Mouse (Mus musculus): ENCODE measurements at regions not wholly inside any gene's neighbourhood (a gene's known extent, or its start where the extent isn't known, plus 50 kb on each side); places are given as distances from the start of the nearest gene placed in this dataset.
A peak's percentile ranks its signal among the peaks of the same experiment; 100 is the strongest.

DNA sequence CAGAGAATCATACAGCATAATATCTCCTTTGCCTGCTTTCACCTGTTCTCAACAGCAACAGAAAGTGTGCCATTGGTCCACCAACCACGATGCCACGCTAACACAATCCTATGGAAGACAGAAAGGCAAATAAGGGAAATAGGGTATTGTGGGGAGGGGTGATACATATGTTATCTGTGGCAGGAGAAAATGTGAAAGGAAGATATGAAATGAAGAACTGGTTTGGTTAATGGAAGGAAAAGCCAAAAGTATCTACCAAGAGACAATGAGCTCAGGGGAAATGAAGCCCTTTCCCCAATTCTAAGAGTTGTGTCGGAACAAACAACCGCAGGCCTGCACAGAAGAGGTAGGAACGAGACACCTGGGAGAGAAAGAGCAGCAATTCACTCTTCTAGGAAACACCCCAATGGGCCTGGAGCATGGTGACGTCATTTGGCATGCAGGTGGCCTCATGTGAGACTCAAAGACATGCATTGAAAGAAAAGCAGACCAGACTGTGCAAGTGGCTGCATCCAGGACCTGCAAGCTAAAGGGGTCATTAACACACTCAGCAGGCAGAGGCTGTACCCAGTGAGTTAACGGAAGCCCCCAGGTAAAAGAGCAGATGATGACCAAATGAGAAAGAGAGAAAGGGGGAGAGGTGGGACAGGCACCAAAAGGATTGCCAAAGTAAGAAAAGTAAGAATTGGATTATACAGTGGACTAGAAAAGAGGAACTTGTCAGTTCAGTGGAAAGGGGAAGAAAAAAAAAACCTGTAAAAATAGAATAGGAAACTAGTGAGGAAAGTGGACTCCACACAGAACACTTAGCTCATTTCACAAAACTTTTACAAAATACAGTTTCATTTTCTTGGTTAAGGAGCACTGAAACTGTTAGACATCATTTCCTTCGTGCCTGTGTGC lies 522.2 kb upstream of the Cited2 start:
- no peak for DNase-seq (ENCODE audit: low spot score in 2 of 2)

DNA sequence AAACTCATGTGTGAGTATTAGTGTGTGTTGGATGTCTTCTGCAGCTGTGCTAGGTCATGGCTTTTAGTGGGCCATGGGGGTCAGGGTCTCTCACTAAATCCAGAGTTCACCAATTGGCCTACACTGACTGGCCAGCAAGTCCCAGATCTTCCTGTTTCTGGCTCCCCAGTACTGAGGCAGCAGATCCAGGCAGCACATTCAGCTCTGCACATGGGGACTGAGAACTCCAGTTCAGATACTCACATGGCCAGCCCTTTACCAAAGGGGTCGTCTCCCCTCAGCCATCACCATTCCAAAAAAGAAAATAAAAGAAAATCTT lies 521.6 kb upstream of the Cited2 start:
- DNase-seq (ENCODE audit: low spot score in 2 of 2): no peak

DNA sequence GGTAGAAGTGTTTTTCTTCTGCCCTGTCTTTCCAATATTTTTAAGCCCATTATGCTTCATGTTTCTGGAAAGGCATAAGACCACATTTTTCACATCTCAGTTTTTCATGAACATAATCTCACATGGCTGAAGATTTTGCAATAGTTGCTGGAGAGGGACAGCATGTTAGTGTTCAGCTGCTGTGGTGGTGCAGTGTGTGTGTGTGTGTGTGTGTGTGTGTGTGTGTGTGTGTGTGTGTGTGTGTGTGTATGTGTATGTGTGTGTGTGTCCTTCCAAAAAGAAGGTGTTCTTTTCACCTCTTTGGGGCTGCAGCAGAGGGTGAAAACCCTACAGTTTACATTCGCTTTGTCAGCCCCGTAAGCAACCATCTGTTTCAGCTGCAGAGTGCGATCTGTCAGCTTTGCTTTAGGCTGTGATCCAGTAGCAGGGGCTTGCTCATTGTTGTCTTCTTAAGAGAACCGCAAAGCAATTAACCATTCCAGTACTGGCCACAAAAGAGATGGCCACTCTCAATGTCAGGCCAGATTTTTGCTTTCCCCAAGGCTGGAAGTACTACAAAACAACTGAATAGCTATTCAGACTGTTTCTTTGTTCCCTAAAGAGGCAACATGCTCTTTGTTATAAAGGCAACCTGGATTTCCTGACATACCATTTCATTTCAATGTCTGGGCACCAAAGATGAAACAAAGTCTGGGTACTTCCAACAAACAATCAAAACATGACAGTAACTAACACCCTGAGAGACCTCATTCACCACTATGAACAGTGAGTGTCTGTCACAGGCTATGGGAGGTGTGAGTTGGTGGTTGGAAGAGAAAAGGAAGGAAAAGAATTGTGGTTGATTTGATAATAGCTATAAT lies 520.2 kb upstream of the Cited2 start:
- peak in 1 of 2 experiments; percentile 7 for DNase-seq (ENCODE audit: low spot score in 2 of 2)

DNA sequence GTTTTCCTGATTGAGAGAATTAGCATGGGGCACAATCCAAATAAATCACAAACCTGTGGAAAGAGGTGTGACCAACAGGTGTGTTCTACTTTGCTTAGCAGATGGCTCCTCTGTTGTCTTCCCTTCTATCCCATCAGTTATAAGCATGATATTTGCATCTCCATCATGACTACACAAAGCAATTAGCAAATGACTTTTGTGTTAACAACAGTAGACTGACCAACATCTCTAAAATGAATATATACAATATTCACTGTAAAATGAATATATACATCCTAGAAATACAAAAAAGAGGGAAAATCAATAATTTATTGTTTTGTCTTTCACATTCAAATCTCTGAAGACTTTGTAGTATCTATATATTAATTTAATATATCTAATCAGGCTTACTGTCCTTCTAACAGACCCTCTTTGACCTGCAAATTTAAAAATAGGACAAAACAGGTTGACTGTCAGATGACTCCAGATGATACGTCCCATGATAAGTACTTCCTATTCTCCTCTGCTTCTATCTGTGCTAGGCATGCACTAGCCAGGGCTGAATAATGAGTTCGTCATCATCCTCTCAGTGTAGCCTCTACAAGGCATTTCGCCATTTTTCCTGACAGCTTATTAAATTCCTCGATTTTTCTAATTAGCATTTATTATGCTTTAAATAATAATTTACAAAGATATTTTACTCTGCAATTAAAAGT lies 519.5 kb upstream of the Cited2 start:
- DNase-seq (ENCODE audit: low spot score in 2 of 2): no peak

DNA sequence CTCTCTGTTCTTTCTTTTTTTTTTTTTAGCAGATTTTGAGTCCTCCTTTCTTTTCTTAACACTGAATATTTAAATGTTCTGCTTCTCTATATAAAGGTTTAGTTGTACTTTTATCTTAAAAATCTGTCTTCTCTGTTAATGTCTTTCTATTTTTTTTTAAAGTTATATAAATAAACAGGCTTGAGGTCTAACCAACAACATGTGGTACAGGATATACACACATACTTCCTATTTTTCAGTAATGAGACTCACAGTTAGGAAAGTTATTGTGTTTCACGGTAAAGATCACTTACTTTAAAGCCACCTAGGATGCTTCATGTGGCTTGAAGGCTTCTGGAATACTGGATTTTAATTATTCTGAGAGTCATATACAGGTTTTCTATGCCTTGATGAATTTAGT lies 518.9 kb upstream of the Cited2 start:
- DNase-seq (ENCODE audit: low spot score in 2 of 2): no peak

DNA sequence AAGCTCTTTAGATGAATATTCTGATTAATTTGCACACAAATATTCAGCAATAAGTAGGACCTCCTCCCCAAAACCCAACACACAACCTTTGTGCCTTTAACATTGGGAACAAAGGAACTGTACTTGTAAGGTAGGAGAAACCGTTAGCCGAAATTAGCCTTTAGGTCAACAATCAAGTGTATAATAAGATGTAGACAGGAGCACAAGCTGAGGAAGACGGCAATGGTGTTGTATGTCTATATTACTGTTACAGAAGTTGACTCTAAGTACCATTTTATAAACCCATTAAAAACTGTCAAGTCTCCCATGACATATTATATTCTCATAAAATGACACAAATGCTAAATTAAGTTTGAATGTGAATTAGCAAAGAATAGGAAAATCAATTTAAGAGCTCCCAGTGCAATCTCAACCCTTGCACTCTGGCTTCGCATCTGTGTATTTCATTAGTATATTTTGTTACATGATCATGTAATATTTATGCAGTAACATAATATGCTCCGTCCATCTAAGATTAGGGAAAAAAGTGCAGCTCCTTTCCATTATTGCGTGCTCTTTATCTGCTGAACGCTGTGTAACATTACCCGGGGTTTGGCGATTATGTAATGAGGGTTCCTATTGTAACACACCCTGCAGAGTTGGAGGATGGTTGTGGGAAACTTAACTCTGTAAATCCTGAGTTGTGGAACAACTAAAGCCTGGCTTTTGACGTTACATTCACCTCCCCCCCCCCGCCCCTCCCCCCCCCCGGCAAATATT lies 510.3 kb upstream of the Cited2 start:
- DNase-seq (ENCODE audit: low spot score in 2 of 2): no peak

DNA sequence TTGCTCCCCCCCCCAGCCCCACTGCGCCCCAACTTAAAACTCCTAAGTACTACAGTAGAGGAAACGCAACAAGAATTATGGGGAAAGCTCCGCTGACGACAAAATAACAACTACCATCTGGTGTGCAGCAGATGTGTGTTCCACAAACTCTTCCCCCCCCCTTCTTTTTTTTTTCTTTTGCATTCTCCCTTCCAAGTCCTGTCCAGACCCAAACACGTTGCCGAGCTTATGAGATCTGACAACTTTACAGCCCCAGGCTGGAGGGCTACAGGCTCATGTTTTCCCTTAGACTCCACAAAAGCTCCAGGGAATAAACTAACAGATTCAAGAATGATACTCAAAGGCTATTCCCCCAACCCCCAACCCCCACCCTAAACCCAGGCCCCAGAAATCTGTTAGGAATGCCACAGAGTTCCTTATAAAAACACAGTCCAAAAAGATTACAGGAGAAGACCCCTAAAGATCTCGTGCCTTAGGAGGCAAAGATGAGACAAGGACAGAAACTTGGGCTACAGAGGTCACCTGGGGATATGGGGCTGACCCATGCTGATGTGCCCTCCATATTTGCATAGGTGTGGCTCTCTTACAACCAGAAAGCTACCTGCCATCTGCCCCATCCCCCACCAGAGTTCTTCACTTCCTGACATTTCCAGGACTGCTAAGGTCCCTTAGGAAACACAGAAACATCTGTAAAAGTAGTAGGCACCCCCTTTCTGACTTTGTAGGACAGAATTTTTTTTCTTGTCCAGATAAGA lies 509.5 kb upstream of the Cited2 start:
- peak; percentile 3 to 13 for DNase-seq (ENCODE audit: low spot score in 2 of 2)

DNA sequence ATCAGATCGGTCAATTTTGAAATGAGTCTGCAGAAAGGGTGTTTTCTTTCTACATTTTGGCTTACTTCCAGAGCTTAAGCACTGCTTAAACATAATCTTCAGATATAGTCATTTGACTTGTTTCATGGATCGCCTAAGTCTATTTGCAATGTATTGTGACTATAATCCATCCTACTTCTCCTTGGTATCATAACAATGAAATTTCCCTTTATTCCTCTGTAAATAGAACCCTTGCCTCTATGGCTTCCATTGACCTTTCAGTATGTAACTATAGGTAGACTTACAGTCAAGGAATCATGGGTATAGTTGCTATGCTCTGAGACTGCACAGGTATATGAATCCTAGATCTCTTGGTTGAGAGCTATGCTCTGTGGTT lies 509.0 kb upstream of the Cited2 start:
- no peak for DNase-seq (ENCODE audit: low spot score in 2 of 2)

DNA sequence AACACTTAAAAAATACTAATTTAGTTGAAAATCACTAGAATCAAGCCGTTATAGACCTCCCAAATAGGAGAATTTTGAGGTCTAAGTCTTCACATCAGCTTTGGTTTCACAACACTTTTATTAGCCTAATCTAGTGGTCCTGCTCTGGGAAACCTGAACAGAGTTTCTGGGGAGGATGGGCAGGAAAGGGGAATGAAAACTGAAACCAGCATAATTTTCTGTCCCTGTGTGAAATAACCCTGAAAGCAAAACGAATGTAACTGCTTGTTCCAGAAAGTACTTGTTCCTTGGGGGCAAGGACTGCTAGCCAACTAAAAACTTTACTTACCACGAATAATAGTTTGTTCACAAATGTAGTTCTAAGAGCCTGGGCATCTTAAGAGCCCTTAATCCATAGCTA lies 508.0 kb upstream of the Cited2 start:
- no peak for DNase-seq (ENCODE audit: low spot score in 2 of 2)

DNA sequence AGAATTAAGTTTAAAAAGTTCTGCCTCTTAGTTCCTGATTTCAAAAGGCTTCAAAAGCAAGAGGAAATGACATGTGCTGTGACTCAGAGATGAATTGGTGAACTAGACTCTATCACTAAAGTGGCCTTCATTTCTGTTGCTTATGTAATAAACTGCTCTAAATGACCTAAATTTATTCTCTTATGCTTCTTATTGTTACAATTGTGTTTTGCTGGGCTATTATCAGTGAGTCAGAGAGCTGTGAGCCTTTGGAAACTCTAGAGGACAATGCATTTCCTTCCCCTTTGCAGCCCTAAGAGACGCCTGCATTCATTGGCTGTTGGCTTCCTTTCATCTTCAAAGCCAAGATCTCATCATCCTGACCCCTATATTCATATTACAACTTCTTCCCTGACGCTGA lies 501.5 kb upstream of the Cited2 start:
- DNase-seq (ENCODE audit: low spot score in 2 of 2): no peak

DNA sequence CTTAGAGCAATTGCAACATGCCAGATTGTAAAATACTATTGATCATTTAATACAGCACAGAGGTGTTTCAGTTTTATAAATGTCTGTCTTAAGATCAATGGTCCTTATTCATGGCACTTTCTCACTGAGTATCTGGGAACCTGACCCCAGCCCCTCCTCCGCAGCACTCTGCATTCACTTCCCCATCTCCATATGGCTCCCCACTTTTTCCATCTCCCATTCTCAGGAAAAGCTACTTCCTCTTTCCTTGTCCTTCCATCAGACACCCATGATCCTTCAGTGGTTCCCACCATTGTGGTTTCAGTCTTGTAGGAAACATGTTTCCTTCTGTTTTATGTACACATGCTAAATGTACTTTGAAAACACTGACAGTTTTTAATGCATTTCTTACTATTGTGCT lies 497.3 kb upstream of the Cited2 start:
- DNase-seq (ENCODE audit: low spot score in 2 of 2): no peak

DNA sequence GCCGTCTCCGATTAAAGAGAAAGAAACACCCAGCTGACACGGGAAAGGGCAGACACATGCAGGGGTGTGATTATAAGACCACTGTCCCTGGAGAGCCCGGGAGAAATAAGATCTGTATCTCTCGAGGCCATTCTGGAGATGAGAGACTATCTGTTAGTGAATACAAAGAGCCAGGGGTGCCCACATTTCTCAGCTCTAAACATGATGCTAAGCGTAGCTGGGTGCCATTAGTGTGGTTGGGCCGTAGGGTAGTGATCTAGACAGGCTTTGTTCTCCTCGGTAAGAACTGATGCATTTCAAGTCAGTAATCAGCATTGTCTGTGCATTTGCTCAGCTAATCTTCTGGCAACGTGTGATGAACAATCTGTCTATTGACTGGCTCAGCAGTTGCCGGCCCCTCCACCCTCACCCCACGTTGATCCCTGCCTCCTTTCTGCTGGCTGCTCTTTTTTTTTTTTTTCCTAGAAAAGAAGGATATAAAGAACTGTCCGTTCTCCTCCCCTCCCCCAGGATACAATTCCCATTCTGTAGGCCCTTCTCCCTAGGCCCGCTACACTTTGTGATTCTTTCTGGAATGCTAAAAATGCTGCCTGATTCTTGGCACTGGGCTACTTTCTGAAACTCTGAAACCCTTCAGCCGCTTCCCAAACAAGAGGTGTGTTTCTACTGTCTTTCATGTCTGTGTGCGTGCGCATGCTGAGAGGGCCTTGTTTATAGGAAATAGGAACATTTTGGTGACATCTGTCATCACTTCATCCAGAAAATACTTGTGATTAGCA lies 492.8 kb upstream of the Cited2 start:
- DNase-seq (ENCODE audit: low spot score in 2 of 2): no peak

DNA sequence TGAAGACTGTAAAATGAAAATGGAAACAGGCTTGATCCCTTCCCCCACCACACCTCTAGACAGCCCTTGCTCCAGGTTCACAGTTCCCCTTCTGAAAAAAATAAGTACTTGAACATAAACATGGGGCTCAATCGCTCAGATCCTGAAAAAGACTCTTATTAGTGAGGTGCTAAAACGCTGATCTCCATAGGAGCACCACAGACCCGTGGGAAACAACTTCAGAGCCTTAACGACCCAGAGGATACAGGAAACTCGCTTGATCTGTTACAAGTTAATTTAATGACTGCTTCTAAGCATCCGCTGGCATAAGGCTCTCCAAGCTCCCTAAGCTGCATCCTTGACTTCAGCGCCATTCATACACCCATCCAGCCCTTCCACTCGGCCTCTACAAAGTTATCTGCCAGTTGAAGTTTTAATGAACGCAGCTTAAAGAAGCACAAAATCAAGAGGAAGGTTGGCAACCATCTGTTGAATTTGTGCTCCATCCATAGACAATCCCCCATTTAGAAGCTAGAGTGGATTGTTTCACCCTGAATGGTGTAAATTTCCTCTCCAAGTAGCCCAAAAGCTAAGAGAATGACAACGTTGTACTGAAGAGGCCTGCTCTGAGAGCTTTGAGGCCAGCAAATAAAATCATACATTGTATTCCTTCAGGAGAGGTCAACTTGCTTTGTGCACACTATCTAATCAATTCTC lies 486.9 kb upstream of the Cited2 start:
- DNase-seq (ENCODE audit: low spot score in 2 of 2): no peak

DNA sequence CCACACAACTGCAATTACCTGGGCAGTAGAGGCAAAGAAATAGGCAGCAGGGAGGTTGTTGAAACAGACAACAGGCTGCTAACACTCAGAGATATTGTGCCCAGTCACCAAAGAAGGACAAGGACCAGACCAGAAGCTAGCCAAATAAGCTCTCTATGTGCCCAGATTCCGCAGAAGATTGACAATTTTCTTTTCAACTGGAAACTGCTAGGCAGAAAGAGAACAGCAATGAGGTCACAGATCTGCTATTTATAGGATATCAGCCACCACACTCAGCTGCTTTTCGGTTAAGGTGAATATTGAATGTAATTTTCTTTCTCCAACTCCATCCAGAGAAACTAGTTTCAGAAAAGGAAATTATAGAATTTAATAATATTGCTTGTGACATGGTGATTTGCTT lies 486.3 kb upstream of the Cited2 start:
- no peak for DNase-seq (ENCODE audit: low spot score in 2 of 2)

DNA sequence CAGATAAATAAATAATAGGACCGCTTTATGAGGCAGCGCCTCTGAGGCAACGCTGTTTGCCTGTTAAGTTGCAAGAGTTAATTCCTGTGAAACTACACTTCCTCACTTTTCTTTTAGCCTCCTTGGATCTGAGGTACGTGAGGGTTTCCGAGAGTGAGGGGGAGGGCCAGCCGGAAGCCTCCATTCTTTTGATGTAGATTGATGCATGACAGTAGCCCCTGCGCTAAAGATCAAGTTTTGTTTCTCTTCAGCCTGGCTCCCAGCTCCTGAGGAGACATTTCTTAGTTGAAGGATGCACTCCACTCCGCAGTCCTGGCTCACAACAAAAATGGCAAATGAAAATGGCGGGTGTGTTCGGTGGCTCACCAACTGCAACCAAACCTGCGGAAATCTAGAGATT lies 485.6 kb upstream of the Cited2 start:
- no peak for DNase-seq (ENCODE audit: low spot score in 2 of 2)

DNA sequence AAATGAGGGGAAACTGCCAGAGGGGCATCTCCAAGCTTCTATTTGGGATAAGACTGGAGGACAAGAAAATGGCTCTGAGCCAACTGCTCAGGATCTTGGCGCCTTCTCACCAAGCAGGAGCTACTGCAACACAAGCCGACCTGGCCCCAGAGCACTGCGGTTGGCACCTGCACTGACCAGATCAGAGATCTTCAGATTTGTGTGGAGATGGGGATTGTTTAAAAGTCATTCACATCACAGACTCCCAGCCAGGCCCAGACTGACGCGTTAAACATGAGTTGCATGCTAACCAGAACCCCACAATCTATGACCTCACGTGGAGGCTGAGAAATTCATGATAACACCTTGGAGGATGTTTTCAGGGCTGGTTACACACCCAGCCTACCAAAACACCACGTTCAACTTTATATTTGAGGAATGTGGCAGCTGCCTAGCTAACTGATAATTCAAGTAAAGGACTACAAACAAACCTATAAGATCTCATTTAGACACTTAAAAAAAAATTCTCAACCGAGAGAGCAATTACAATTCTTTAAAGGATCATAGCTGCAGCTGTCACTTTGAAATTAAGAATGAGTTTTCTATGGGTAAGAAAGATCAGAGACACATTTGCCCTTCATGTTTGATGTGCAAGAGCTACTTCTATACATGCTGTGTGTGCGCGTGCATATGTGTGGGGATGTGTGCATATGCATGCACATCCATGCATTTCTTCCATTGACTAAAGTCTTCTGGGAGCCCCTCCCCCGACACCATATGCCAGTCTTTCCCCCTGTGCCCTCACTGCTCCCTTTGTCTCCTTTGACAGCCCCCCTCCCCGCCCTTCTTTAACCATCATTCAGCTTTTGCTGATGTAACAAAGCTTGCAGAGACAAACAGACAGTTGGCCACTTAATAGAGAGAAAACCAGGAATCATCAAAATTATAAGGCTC lies 484.8 kb upstream of the Cited2 start:
- no peak for DNase-seq (ENCODE audit: low spot score in 2 of 2)

DNA sequence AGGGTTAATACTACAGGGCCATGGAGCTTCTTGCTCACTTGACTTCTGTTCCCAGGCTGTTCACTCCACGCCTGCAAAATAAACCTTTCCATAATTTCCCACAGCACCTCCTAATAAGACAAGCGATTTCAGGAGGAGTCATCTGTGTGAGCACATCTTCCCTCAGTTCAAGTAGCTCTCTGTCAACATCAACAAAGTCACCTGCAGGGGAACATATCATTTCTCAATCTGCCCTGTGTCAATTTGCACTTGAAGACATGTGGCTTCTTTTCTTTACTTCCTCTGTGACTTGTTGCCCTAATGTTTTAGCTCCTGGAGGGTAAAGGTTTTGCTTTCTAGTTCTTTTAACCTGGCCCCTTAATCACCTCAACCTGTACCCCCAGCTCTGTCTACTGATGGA lies 474.7 kb upstream of the Cited2 start:
- no peak for DNase-seq (ENCODE audit: low spot score in 2 of 2)

DNA sequence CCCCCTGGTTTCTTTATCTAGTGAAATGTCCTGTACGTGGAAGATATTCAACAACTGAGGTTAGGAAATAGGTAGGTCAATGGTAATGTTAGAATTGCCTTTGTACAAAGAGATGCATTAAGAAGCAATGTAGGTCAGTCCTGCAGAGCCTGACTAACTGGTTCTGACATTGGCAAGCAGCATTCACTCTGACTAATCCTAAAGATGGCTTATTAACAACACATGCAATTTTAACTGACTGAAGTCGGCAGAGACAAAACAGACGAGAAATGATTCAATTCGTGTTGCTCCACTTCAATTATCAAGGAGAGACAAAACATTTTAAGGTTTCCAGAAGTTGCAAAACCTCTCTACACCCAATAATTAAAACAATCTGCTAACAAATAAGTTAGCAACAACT lies 470.0 kb upstream of the Cited2 start:
- no peak for DNase-seq (ENCODE audit: low spot score in 2 of 2)

Measured in left cerebral cortex, adult 18-20 months (tissue).